Mouse (Mus musculus): ENCODE measurements around the gene Dennd2c.
A peak's percentile ranks its signal among the peaks of the same experiment; 100 is the strongest.

Dennd2c gene

GRCm38 (mm10) chr3:103102454-103103390 lies at the start of gene Dennd2c:
Gene Dennd2c (plus strand): TSS chr3:103102604.
- peak; percentile 82 for DNase-seq (ENCODE audit: low spot score)

- no peak for DNase-seq (ENCODE audit: low spot score)
These were observed 46.3 kb upstream of the Dennd2c start for GRCm38 (mm10) chr3:103056016-103056595.

- DNase-seq (ENCODE audit: low spot score), result no peak
These were observed 44.7 kb upstream of the Dennd2c start for GRCm38 (mm10) chr3:103057752-103058151.

GRCm38 (mm10) chr3:103058207-103059157 lies 43.9 kb upstream of the Dennd2c start, which contains the start of gene Nras:
Gene Nras (plus strand): TSS chr3:103058285.
- peak; percentile 93 for DNase-seq (ENCODE audit: low spot score)

- no peak for DNase-seq (ENCODE audit: low spot score)
These were observed 35.5 kb upstream of the Dennd2c start for GRCm38 (mm10) chr3:103066927-103067326.

- no peak for DNase-seq (ENCODE audit: low spot score)
These were observed 33.4 kb upstream of the Dennd2c start for GRCm38 (mm10) chr3:103068971-103069370.

- DNase-seq (ENCODE audit: low spot score), result no peak
These were observed 28.6 kb upstream of the Dennd2c start, which contains the start of gene Ampd1 for GRCm38 (mm10) chr3:103073771-103074170. Gene Ampd1 (plus strand): TSS chr3:103074014.

GRCm38 (mm10) chr3:103075871-103076270 lies 26.5 kb upstream of the Dennd2c start:
- DNase-seq (ENCODE audit: low spot score), result no peak

GRCm38 (mm10) chr3:103076476-103076875 lies 25.9 kb upstream of the Dennd2c start:
- DNase-seq (ENCODE audit: low spot score), result no peak

- DNase-seq (ENCODE audit: low spot score), result no peak
These were observed 23.1 kb upstream of the Dennd2c start for GRCm38 (mm10) chr3:103079301-103079700.

GRCm38 (mm10) chr3:103081051-103081450 lies 21.4 kb upstream of the Dennd2c start:
- no peak for DNase-seq (ENCODE audit: low spot score)

- DNase-seq (ENCODE audit: low spot score), result no peak
These were observed 20.4 kb upstream of the Dennd2c start for GRCm38 (mm10) chr3:103081861-103082453.

GRCm38 (mm10) chr3:103082761-103083160 lies 19.6 kb upstream of the Dennd2c start:
- no peak for DNase-seq (ENCODE audit: low spot score)

GRCm38 (mm10) chr3:103085986-103086385 lies 16.4 kb upstream of the Dennd2c start:
- DNase-seq (ENCODE audit: low spot score), result no peak

- no peak for DNase-seq (ENCODE audit: low spot score)
These were observed 10.7 kb upstream of the Dennd2c start for GRCm38 (mm10) chr3:103091753-103092152.

- DNase-seq (ENCODE audit: low spot score), result no peak
These were observed 3.7 kb upstream of the Dennd2c start for GRCm38 (mm10) chr3:103098662-103099061.

GRCm38 (mm10) chr3:103099667-103100066 lies 2.7 kb upstream of the Dennd2c start:
- DNase-seq (ENCODE audit: low spot score), result no peak

GRCm38 (mm10) chr3:103100735-103101134 lies 1.7 kb upstream of the Dennd2c start:
- DNase-seq (ENCODE audit: low spot score), result peak; percentile 14

- DNase-seq (ENCODE audit: low spot score), result no peak
These were observed 1.2 kb upstream of the Dennd2c start for GRCm38 (mm10) chr3:103101194-103101593.

- no peak for DNase-seq (ENCODE audit: low spot score)
These were observed 495 bp upstream of the Dennd2c start for GRCm38 (mm10) chr3:103101909-103102308.

- DNase-seq (ENCODE audit: low spot score), result no peak
These were observed 5.3 kb downstream of the Dennd2c start for GRCm38 (mm10) chr3:103107565-103108240.
